Mouse (Mus musculus): Measurements from ENCODE around the gene Ereg.

Ereg gene

GRCm38 (mm10) chr5:91110023-91110670 lies 35.7 kb downstream of the Ereg start:
- in situ Hi-C loops (cut with MseI, MboI): no loop called here

GRCm38 (mm10) chr5:91111019-91111418 lies 36.6 kb downstream of the Ereg start:
- in situ Hi-C loops (cut with MseI, MboI): no loop called here

- in situ Hi-C loops (cut with MseI, MboI): no loop called here
Observed at GRCm38 (mm10) chr5:91113967-91114366, 39.5 kb downstream of the Ereg start.

- in situ Hi-C loops (cut with MseI, MboI): no loop called here
Observed at GRCm38 (mm10) chr5:91114574-91114973, 40.2 kb downstream of the Ereg start.

- in situ Hi-C loops (cut with MseI, MboI): no loop called here
Observed at GRCm38 (mm10) chr5:91118618-91119017, 44.2 kb downstream of the Ereg start.

- in situ Hi-C loops (cut with MseI, MboI): no loop called here
Observed at GRCm38 (mm10) chr5:91123404-91123803, 49.0 kb downstream of the Ereg start.

GRCm38 (mm10) chr5:91124140-91124539 lies 49.7 kb downstream of the Ereg start:
- in situ Hi-C loops (cut with MseI, MboI): no loop called here

GRCm38 (mm10) chr5:91126623-91127022 lies 52.2 kb downstream of the Ereg start:
- in situ Hi-C loops (cut with MseI, MboI): no loop called here

- in situ Hi-C loops (cut with MseI, MboI): no loop called here
Observed at GRCm38 (mm10) chr5:91134961-91135360, 60.5 kb downstream of the Ereg start.

GRCm38 (mm10) chr5:91138970-91139369 lies 64.5 kb downstream of the Ereg start:
- in situ Hi-C loops (cut with MseI, MboI): no loop called here

GRCm38 (mm10) chr5:91139446-91139873 lies 65.0 kb downstream of the Ereg start, which contains the start of gene Areg:
Areg (plus strand) TSS chr5:91139599.
- in situ Hi-C loops (cut with MseI, MboI): no loop called here

GRCm38 (mm10) chr5:91140896-91141448 lies 66.5 kb downstream of the Ereg start:
- in situ Hi-C loops (cut with MseI, MboI): no loop called here
